ENCODE assay signal across 23 mouse cellular contexts in genomic region chr11:8717774-8718173, GRCm38 (mm10). TPM values are rescaled to one million over a fixed set of nuclear protein-coding genes. Genes with fewer than 3 reads are reported as not detected.
DNase-seq lines count a peak whose midpoint lies in the region; ATAC-seq and TF ChIP-seq lines count a peak whose summit lies in the region.
"Had no signal": no experiment of that assay in that cellular context is flagged by ENCODE, and none has a peak within 500 bp of the region (broad histone marks: within the 10 kb centered on the region; RNA-seq: fewer than 3 reads in every experiment).

No protein-coding gene starts in this region.

- no peak overlapping the region for H3K4me2 ChIP-seq in forebrain, embryonic 11.5 days (ENCODE audit: low read depth, low read length, severe bottlenecking)
- no peak overlapping the region for H3K4me2 ChIP-seq in forebrain, embryonic 12.5 days
- H3K4me2 ChIP-seq in intestine, embryonic 14.5 days (ENCODE audit: low read length): no peak overlapping the region
- H3K4me2 ChIP-seq in intestine, embryonic 15.5 days (replicated peaks): no peak overlapping the region
- no peak overlapping the region for H3K4me2 ChIP-seq in lung, postnatal 0 days (replicated peaks; ENCODE audit: low read depth, low read length)
- H3K4me2 ChIP-seq: forebrain, embryonic 15.5 days; heart, embryonic 11.5 days; hindbrain, embryonic 12.5 days; hindbrain, embryonic 15.5 days had no signal

- H3K9ac ChIP-seq in forebrain, embryonic 11.5 days (ENCODE audit: low read length): no peak overlapping the region
- no peak overlapping the region for H3K9ac ChIP-seq in forebrain, embryonic 12.5 days
- H3K9ac ChIP-seq in intestine, embryonic 14.5 days (ENCODE audit: low read length): no peak overlapping the region
- no peak overlapping the region for H3K9ac ChIP-seq in intestine, embryonic 15.5 days
- H3K9ac ChIP-seq in lung, postnatal 0 days (replicated peaks; ENCODE audit: low read depth): no peak overlapping the region
- H3K9ac ChIP-seq: forebrain, embryonic 15.5 days; hindbrain, embryonic 12.5 days; hindbrain, embryonic 15.5 days had no signal

- no peak for TF ChIP-seq EP300 in lung, postnatal 0 days (IDR thresholded peaks at IDR 0.05)

- H3K9me3 ChIP-seq in forebrain, embryonic 11.5 days (ENCODE audit: control insufficient read depth, low read length): no peaks in the 10 kb centered on the region
- no peaks in the 10 kb centered on the region for H3K9me3 ChIP-seq in forebrain, embryonic 12.5 days
- no peaks in the 10 kb centered on the region for H3K9me3 ChIP-seq in intestine, embryonic 14.5 days (ENCODE audit: control insufficient read depth, low read length)
- no peaks in the 10 kb centered on the region for H3K9me3 ChIP-seq in intestine, embryonic 15.5 days
- H3K9me3 ChIP-seq in lung, postnatal 0 days (ENCODE audit: low read length): no peaks in the 10 kb centered on the region
- no peaks in the 10 kb centered on the region for H3K9me3 ChIP-seq in limb, embryonic 10.5 days (replicated peaks)
- H3K9me3 ChIP-seq: forebrain, embryonic 10.5 days; forebrain, embryonic 15.5 days; hindbrain, embryonic 12.5 days; hindbrain, embryonic 15.5 days had no signal

- no peak overlapping the region for H3K27ac ChIP-seq in forebrain, embryonic 11.5 days (ENCODE audit: low read depth, low read length)
- H3K27ac ChIP-seq in forebrain, embryonic 12.5 days: no peak overlapping the region
- H3K27ac ChIP-seq in intestine, embryonic 14.5 days (ENCODE audit: low read depth): peak overlapping the region; percentile 43; the same call in 1 of the 2 replicates
- H3K27ac ChIP-seq in intestine, embryonic 15.5 days: no peak overlapping the region
- 0 out of 2 replicates have a peak overlapping the region, but pooled peaks have one; percentile 9 for H3K27ac ChIP-seq in lung, postnatal 0 days (ENCODE audit: low read length)
- no peak overlapping the region for H3K27ac ChIP-seq in limb, embryonic 10.5 days
- no peak overlapping the region for H3K27ac ChIP-seq in gastrocnemius, adult 2 months
- H3K27ac ChIP-seq: forebrain, embryonic 10.5 days; forebrain, embryonic 15.5 days; heart, adult 2 months; hindbrain, embryonic 12.5 days; hindbrain, embryonic 15.5 days had no signal

- intact Hi-C loops in gastrocnemius, adult 2 months (cut with DNase I): no loop called here

- ATAC-seq in forebrain, embryonic 11.5 days (replicated peaks; ENCODE audit: low FRiP score): no peak
- ATAC-seq in forebrain, embryonic 12.5 days (ENCODE audit: low FRiP score): no peak
- ATAC-seq in intestine, embryonic 14.5 days (replicated peaks; ENCODE audit: low FRiP score, low TSS enrichment, low read depth): no peak
- ATAC-seq in intestine, embryonic 15.5 days: no peak
- peak; percentile 66 for ATAC-seq in lung, postnatal 0 days
- ATAC-seq: activated CD4-positive, CD25-positive, alpha-beta regulatory T cell, adult 4 months; forebrain, embryonic 15.5 days had no signal

- TF ChIP-seq CTCF in lung, postnatal 0 days (IDR thresholded peaks at IDR 0.05): no peak
- TF ChIP-seq CTCF in gastrocnemius, adult 2 months (IDR thresholded peaks at IDR 0.05): no peak

- H3K36me3 ChIP-seq in forebrain, embryonic 11.5 days (ENCODE audit: control insufficient read depth, insufficient read depth, low read length): no peaks in the 10 kb centered on the region
- no peaks in the 10 kb centered on the region for H3K36me3 ChIP-seq in forebrain, embryonic 12.5 days (replicated peaks)
- H3K36me3 ChIP-seq in intestine, embryonic 14.5 days (ENCODE audit: control insufficient read depth, insufficient read depth, low read length): no peaks in the 10 kb centered on the region
- H3K36me3 ChIP-seq in intestine, embryonic 15.5 days: no peaks in the 10 kb centered on the region
- no peaks in the 10 kb centered on the region for H3K36me3 ChIP-seq in lung, postnatal 0 days (ENCODE audit: insufficient read depth, low read length)
- no peaks in the 10 kb centered on the region for H3K36me3 ChIP-seq in limb, embryonic 10.5 days
- H3K36me3 ChIP-seq: forebrain, embryonic 10.5 days; forebrain, embryonic 15.5 days; hindbrain, embryonic 12.5 days; hindbrain, embryonic 15.5 days had no signal

- H3K4me1 ChIP-seq in forebrain, embryonic 11.5 days (replicated peaks; ENCODE audit: control insufficient read depth, insufficient read depth, low read length): no peaks in the 10 kb centered on the region
- H3K4me1 ChIP-seq in forebrain, embryonic 12.5 days: no peaks in the 10 kb centered on the region
- peaks cover 7% of the 10 kb centered on the region for H3K4me1 ChIP-seq in intestine, embryonic 14.5 days (replicated peaks; ENCODE audit: control insufficient read depth, insufficient read depth, low read length)
- H3K4me1 ChIP-seq in intestine, embryonic 15.5 days (replicated peaks): no peaks in the 10 kb centered on the region
- H3K4me1 ChIP-seq in lung, postnatal 0 days (ENCODE audit: insufficient read depth, low read depth, low read length): no peaks in the 10 kb centered on the region
- H3K4me1 ChIP-seq in limb, embryonic 10.5 days: peaks cover 27% of the 10 kb centered on the region
- H3K4me1 ChIP-seq: forebrain, embryonic 15.5 days; hindbrain, embryonic 12.5 days; hindbrain, embryonic 15.5 days had no signal

- no peak overlapping the region for H3K4me3 ChIP-seq in forebrain, embryonic 11.5 days (ENCODE audit: low read depth, low read length)
- no peak overlapping the region for H3K4me3 ChIP-seq in forebrain, embryonic 12.5 days (replicated peaks)
- H3K4me3 ChIP-seq in intestine, embryonic 14.5 days (ENCODE audit: low read depth, low read length): no peak overlapping the region
- no peak overlapping the region for H3K4me3 ChIP-seq in intestine, embryonic 15.5 days (replicated peaks)
- no peak overlapping the region for H3K4me3 ChIP-seq in lung, postnatal 0 days (ENCODE audit: low read depth, low read length)
- H3K4me3 ChIP-seq in limb, embryonic 10.5 days: no peak overlapping the region
- H3K4me3 ChIP-seq in gastrocnemius, adult 2 months: no peak overlapping the region
- H3K4me3 ChIP-seq: forebrain, embryonic 10.5 days; forebrain, embryonic 15.5 days; heart, adult 2 months; hindbrain, embryonic 12.5 days; hindbrain, embryonic 15.5 days had no signal

- no peaks in the 10 kb centered on the region for H3K27me3 ChIP-seq in forebrain, embryonic 11.5 days (ENCODE audit: control insufficient read depth, insufficient read depth, low read length)
- H3K27me3 ChIP-seq in forebrain, embryonic 12.5 days: no peaks in the 10 kb centered on the region
- H3K27me3 ChIP-seq in intestine, embryonic 14.5 days (replicated peaks; ENCODE audit: control insufficient read depth, insufficient read depth, low read length): no peaks in the 10 kb centered on the region
- no peaks in the 10 kb centered on the region for H3K27me3 ChIP-seq in intestine, embryonic 15.5 days (replicated peaks)
- H3K27me3 ChIP-seq in lung, postnatal 0 days (replicated peaks; ENCODE audit: insufficient read depth, low read length): no peaks in the 10 kb centered on the region
- no peaks in the 10 kb centered on the region for H3K27me3 ChIP-seq in limb, embryonic 10.5 days (ENCODE audit: low read depth, poor library complexity, severe bottlenecking)
- H3K27me3 ChIP-seq: forebrain, embryonic 15.5 days; hindbrain, embryonic 12.5 days; hindbrain, embryonic 15.5 days had no signal

- WGBS in forebrain, embryonic 11.5 days: 93% methylated on average over 3 of the region's 3 CpGs
- WGBS in forebrain, embryonic 12.5 days: 86% methylated on average over 3 of the region's 3 CpGs
- WGBS in intestine, embryonic 14.5 days: 79% methylated on average over 3 of the region's 3 CpGs
- 71% methylated on average over 3 of the region's 3 CpGs for WGBS in intestine, embryonic 15.5 days
- 76% methylated on average over 3 of the region's 3 CpGs for WGBS in lung, postnatal 0 days
- WGBS in limb, embryonic 10.5 days: 88% methylated on average over 3 of the region's 3 CpGs

- peak; percentile 30 for DNase-seq in forebrain, embryonic 11.5 days (ENCODE audit: low spot score)
- no peak for DNase-seq in intestine, embryonic 14.5 days (ENCODE audit: low spot score)
- peak; percentile 67 for DNase-seq in lung, postnatal 0 days (ENCODE audit: low spot score)
- DNase-seq in lung, postnatal 10 days: no peak
- DNase-seq in limb, embryonic 10.5 days (ENCODE audit: low spot score): peak; percentile 19
- DNase-seq in gastrocnemius, adult 2 months: no peak
- DNase-seq: adrenal gland, adult 8-10 months; adrenal gland, postnatal 25 days; cerebellum, adult 11-12 months; cerebellum, adult 8-10 months; cerebellum, postnatal 14 days; gastrocnemius, postnatal 10 days; gastrocnemius, postnatal 36 days; heart, adult 2 months; heart, postnatal 14 days had no signal

RNA-seq across cellular contexts. Expression of gene Tns3, which starts 53.4 kb away (rescaled TPM):
- 8.5 and 8.8 TPM in 2 replicates for polyA plus RNA-seq in forebrain, embryonic 11.5 days (2014; fragmentation: Nextera tagmentation; extraction: Ambion mirVana)
- polyA plus RNA-seq in forebrain, embryonic 12.5 days (2016; fragmentation: Nextera tagmentation; extraction: Ambion mirVana): 10.2 and 11.4 TPM in 2 replicates
- polyA plus RNA-seq in intestine, embryonic 14.5 days (2014; fragmentation: Nextera tagmentation; extraction: Ambion mirVana): 25.7 and 26.7 TPM in 2 replicates
- 21.1 and 22.9 TPM in 2 replicates for polyA plus RNA-seq in intestine, embryonic 15.5 days (2015; fragmentation: Nextera tagmentation; extraction: Ambion mirVana)
- polyA plus RNA-seq in lung, postnatal 0 days (2015; fragmentation: Nextera tagmentation; extraction: Ambion mirVana): 34.9 and 37.5 TPM in 2 replicates
- polyA plus RNA-seq in limb, embryonic 10.5 days (2016; fragmentation: Nextera tagmentation; extraction: Ambion mirVana): 28.2 and 35.6 TPM in 2 replicates
- total RNA-seq in gastrocnemius, adult 2 months (2021): 1 to 10 TPM; 4.9 to 9.8 TPM

Comparison
In these comparisons a context has a peak if more than half of its experiments do, and no peak if none do; other contexts are left out.
1. DNase-seq: peak in forebrain, embryonic 11.5 days (single experiment), lung, postnatal 0 days (single experiment) and limb, embryonic 10.5 days (single experiment); none in intestine, embryonic 14.5 days (single experiment), lung, postnatal 10 days (single experiment) and gastrocnemius, adult 2 months (single experiment).
2. H3K27ac ChIP-seq: peak in intestine, embryonic 14.5 days (single experiment) and lung, postnatal 0 days (single experiment); none in forebrain, embryonic 11.5 days (single experiment), forebrain, embryonic 12.5 days (single experiment), intestine, embryonic 15.5 days (single experiment), limb, embryonic 10.5 days (single experiment) and gastrocnemius, adult 2 months (single experiment).